Mouse (Mus musculus): ENCODE results near the gene Fyco1. TPM values are rescaled to one million over a fixed set of nuclear protein-coding genes. Genes with fewer than 3 reads are reported as not detected.

The Fyco1 gene
- polyA plus RNA-seq, 1 experiment from 2014 or later = 14.7 TPM

GRCm38 (mm10) chr9:123849976-123850695, 1.6 kb downstream of the Fyco1 start:
- WGBS = 86% methylated on average over 2 of the region's 2 CpGs
- H3K9me3 ChIP-seq (replicated peaks) = no peaks in the 10 kb centered on the region
- no peaks in the 10 kb centered on the region for H3K36me3 ChIP-seq
- ATAC-seq (ENCODE audit: low FRiP score) = no peak
- H3K9ac ChIP-seq (replicated peaks) = no peak overlapping the region
- no peak overlapping the region for H3K27ac ChIP-seq (replicated peaks)
- H3K4me2 ChIP-seq = peak overlapping the region; percentile 79
- H3K27me3 ChIP-seq (replicated peaks) = no peaks in the 10 kb centered on the region
- peaks cover 11% of the 10 kb centered on the region for H3K4me1 ChIP-seq
- H3K4me3 ChIP-seq (replicated peaks) = 0 out of 2 replicates have a peak overlapping the region, but pooled peaks have one; percentile 82

- Histone ChIP-seq H3K36me3 (no peaks in the 10 kb centered on the region), H3K27ac (replicated peaks) (no peak overlapping the region), H3K4me1 (peaks cover 8% of the 10 kb centered on the region), H3K4me2 (no peak overlapping the region), H3K4me3 (replicated peaks) (no peak overlapping the region), H3K27me3 (replicated peaks) (no peaks in the 10 kb centered on the region), H3K9me3 (replicated peaks) (no peaks in the 10 kb centered on the region), H3K9ac (replicated peaks) (no peak overlapping the region)
- 98% methylated on average over 1 of the region's 1 CpGs for WGBS
- no peak for ATAC-seq (ENCODE audit: low FRiP score)
These were observed 5.2 kb downstream of the Fyco1 start for GRCm38 (mm10) chr9:123846490-123846889.

DNA sequence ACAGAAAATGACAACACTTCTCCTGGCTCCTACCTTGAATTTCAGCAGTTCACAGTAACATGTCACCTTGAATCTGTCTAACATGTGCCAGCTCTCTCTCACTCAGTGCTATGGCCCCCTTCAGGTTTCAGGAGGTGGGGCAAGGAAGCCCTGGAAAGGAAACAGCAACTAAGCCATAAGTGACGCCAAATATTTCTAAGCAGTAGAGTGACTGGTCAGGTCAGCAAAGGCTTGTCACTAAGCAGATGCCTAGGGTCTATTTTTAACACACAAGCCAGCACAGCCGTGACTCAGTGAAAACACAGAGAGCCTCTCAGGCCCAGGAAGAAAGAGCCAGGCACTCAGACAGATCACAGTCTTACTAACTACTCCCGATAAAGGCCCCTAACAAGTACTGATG, 6.6 kb downstream of the Fyco1 start:
- Histone ChIP-seq H3K4me3 (replicated peaks) (no peak overlapping the region), H3K36me3 (peaks cover 6% of the 10 kb centered on the region; the same call in 1 of the 2 replicates), H3K27ac (replicated peaks) (no peak overlapping the region), H3K9ac (replicated peaks) (no peak overlapping the region), H3K4me1 (no peaks in the 10 kb centered on the region), H3K27me3 (replicated peaks) (no peaks in the 10 kb centered on the region), H3K9me3 (replicated peaks) (no peaks in the 10 kb centered on the region), H3K4me2 (no peak overlapping the region)
- whole genome bisulfite sequencing = 81% methylated on average over 3 of the region's 3 CpGs
- no peak for ATAC-seq (ENCODE audit: low FRiP score)

GRCm38 (mm10) chr9:123844468-123844867, 7.2 kb downstream of the Fyco1 start:
- H3K4me2 ChIP-seq = no peak overlapping the region
- no peak for ATAC-seq (ENCODE audit: low FRiP score)
- no peaks in the 10 kb centered on the region for H3K4me1 ChIP-seq
- no peak overlapping the region for H3K9ac ChIP-seq (replicated peaks)
- no peak overlapping the region for H3K4me3 ChIP-seq (replicated peaks)
- H3K9me3 ChIP-seq (replicated peaks) = no peaks in the 10 kb centered on the region
- no peaks in the 10 kb centered on the region for H3K27me3 ChIP-seq (replicated peaks)
- no peak overlapping the region for H3K27ac ChIP-seq (replicated peaks)
- H3K36me3 ChIP-seq = peaks cover 10% of the 10 kb centered on the region
- WGBS = 87% methylated on average over 3 of the region's 3 CpGs

DNA sequence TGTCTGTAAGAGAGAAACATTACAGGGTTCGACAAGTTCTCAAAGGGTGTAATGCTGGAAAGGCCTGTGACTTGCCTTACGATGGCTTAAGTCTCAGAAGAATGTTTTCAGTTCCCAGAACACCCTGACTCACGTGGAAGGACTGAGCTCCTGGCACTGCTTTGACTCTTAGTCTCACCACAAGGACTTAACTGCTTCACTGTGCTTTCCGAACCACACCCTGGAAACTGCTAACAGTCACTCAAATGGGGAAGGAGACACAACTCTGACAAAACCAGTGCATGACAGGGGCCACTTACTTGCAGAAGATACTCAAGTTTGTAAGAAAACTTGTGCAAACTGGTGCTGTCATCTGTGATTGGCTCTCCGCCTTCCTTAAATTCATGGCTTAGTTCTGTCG, 11.5 kb downstream of the Fyco1 start:
- Histone ChIP-seq H3K27ac (replicated peaks) (no peak overlapping the region), H3K36me3 (peaks cover 41% of the 10 kb centered on the region), H3K4me2 (no peak overlapping the region), H3K27me3 (replicated peaks) (no peaks in the 10 kb centered on the region), H3K4me1 (no peaks in the 10 kb centered on the region), H3K9me3 (replicated peaks) (no peaks in the 10 kb centered on the region), H3K9ac (replicated peaks) (no peak overlapping the region), H3K4me3 (replicated peaks) (no peak overlapping the region)
- no peak for ATAC-seq (ENCODE audit: low FRiP score)
- 92% methylated on average over 6 of the region's 6 CpGs for WGBS

DNA sequence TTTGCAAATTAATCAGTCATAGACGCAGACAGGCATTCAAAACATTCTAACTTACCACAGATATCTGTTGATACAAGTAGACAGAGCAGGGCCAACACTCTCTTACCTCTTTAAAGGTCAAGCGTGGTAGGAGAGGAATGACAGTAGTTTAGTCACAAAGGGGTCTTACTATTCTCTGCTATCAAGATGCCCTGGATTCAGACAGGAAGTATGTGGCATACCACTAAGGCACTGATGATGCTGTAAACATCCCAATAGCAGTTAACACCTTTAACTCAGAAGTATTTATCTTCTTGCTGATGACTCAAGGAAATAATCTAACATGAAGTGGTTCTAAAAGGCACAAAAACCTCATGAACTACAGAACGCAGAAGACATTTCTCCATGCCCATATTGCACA, 15.8 kb downstream of the Fyco1 start:
- no peaks in the 10 kb centered on the region for H3K27me3 ChIP-seq (replicated peaks)
- H3K36me3 ChIP-seq = peaks cover 52% of the 10 kb centered on the region
- no peaks in the 10 kb centered on the region for H3K9me3 ChIP-seq (replicated peaks)
- H3K4me3 ChIP-seq (replicated peaks) = no peak overlapping the region
- no peak overlapping the region for H3K4me2 ChIP-seq
- no peak overlapping the region for H3K27ac ChIP-seq (replicated peaks)
- no peak overlapping the region for H3K9ac ChIP-seq (replicated peaks)
- WGBS = 95% methylated on average over 3 of the region's 3 CpGs
- no peak for ATAC-seq (ENCODE audit: low FRiP score)
- no peaks in the 10 kb centered on the region for H3K4me1 ChIP-seq

GRCm38 (mm10) chr9:123828916-123829315, 22.8 kb downstream of the Fyco1 start:
- H3K4me3 ChIP-seq (replicated peaks) = no peak overlapping the region
- no peak overlapping the region for H3K27ac ChIP-seq (replicated peaks)
- 86% methylated on average over 4 of the region's 4 CpGs for WGBS
- peaks cover 66% of the 10 kb centered on the region for H3K36me3 ChIP-seq
- no peak for ATAC-seq (ENCODE audit: low FRiP score)
- H3K27me3 ChIP-seq (replicated peaks) = no peaks in the 10 kb centered on the region
- no peaks in the 10 kb centered on the region for H3K4me1 ChIP-seq
- no peak overlapping the region for H3K4me2 ChIP-seq
- no peak overlapping the region for H3K9ac ChIP-seq (replicated peaks)
- no peaks in the 10 kb centered on the region for H3K9me3 ChIP-seq (replicated peaks)

DNA sequence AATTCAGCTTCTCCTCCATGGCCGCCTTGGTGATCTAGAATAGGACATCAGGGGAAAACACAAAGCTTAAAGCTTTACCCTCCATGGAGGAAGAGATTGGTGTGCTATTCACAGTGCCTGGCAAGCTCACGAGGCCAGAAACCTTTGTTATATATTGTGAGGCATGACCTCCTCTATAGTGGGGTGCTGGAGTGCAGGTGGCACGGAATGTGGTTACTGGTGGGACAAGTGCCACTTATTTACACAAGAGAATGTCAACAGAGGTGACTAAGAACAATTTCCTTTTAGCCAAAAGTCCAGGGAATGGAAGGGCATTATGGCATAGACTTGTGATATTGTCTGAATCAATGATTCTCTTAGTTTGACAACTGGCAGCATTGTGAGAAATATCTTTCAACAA, 25.1 kb downstream of the Fyco1 start:
- no peak overlapping the region for H3K27ac ChIP-seq (replicated peaks)
- H3K9ac ChIP-seq (replicated peaks) = no peak overlapping the region
- H3K9me3 ChIP-seq (replicated peaks) = no peaks in the 10 kb centered on the region
- 87% methylated on average over 3 of the region's 3 CpGs for WGBS
- peaks cover 82% of the 10 kb centered on the region for H3K36me3 ChIP-seq
- H3K27me3 ChIP-seq (replicated peaks) = no peaks in the 10 kb centered on the region
- no peak overlapping the region for H3K4me3 ChIP-seq (replicated peaks)
- H3K4me2 ChIP-seq = no peak overlapping the region
- H3K4me1 ChIP-seq = no peaks in the 10 kb centered on the region
- no peak for ATAC-seq (ENCODE audit: low FRiP score)

- 92% methylated on average over 2 of the region's 2 CpGs for WGBS
- H3K4me2 ChIP-seq = no peak overlapping the region
- H3K36me3 ChIP-seq = peaks cover 50% of the 10 kb centered on the region
- ATAC-seq (ENCODE audit: low FRiP score) = no peak
- H3K27ac ChIP-seq (replicated peaks) = no peak overlapping the region
- H3K9me3 ChIP-seq (replicated peaks) = no peaks in the 10 kb centered on the region
- H3K9ac ChIP-seq (replicated peaks) = no peak overlapping the region
- H3K4me1 ChIP-seq = no peaks in the 10 kb centered on the region
- no peaks in the 10 kb centered on the region for H3K27me3 ChIP-seq (replicated peaks)
- H3K4me3 ChIP-seq (replicated peaks) = no peak overlapping the region
These were observed 33.1 kb downstream of the Fyco1 start for GRCm38 (mm10) chr9:123818601-123819000.

GRCm38 (mm10) chr9:123815996-123816395, 35.7 kb downstream of the Fyco1 start:
- Histone ChIP-seq H3K27me3 (replicated peaks) (no peaks in the 10 kb centered on the region), H3K9ac (replicated peaks) (no peak overlapping the region), H3K4me2 (no peak overlapping the region), H3K4me3 (replicated peaks) (no peak overlapping the region), H3K36me3 (peaks cover 41% of the 10 kb centered on the region), H3K27ac (replicated peaks) (no peak overlapping the region), H3K4me1 (no peaks in the 10 kb centered on the region), H3K9me3 (replicated peaks) (no peaks in the 10 kb centered on the region)
- no peak for ATAC-seq (ENCODE audit: low FRiP score)
- 92% methylated on average over 1 of the region's 1 CpGs for WGBS

- Histone ChIP-seq H3K9me3 (replicated peaks) (no peaks in the 10 kb centered on the region), H3K4me1 (no peaks in the 10 kb centered on the region), H3K4me3 (replicated peaks) (no peak overlapping the region), H3K9ac (replicated peaks) (no peak overlapping the region), H3K4me2 (no peak overlapping the region), H3K36me3 (peaks cover 40% of the 10 kb centered on the region), H3K27me3 (replicated peaks) (no peaks in the 10 kb centered on the region), H3K27ac (replicated peaks) (no peak overlapping the region)
- ATAC-seq (ENCODE audit: low FRiP score) = no peak
- 92% methylated on average over 3 of the region's 3 CpGs for WGBS
These were observed 36.3 kb downstream of the Fyco1 start for GRCm38 (mm10) chr9:123815444-123815843.

DNA sequence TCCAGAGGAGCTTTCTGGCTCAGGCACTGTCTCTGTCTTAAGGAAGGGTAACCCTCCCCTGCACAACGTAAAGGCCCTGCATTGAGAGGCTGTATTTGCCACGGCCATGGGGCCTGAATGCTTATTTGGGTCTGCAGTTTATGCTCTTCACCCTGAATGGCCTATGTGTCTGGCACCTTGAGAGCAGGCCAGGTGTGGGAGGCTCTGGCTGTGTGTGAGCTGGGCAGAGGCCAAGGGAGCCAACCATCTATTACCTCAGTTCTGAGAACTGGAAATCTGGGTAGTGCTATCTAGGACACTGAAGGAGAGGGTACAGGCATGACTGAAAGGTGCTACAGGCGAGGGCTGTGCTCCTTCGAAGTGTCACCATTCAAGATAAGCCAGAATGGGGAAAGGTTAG, 36.9 kb downstream of the Fyco1 start:
- no peak overlapping the region for H3K27ac ChIP-seq (replicated peaks)
- H3K9me3 ChIP-seq (replicated peaks) = no peaks in the 10 kb centered on the region
- no peak overlapping the region for H3K9ac ChIP-seq (replicated peaks)
- H3K4me2 ChIP-seq = no peak overlapping the region
- H3K36me3 ChIP-seq = peaks cover 41% of the 10 kb centered on the region
- H3K4me3 ChIP-seq (replicated peaks) = no peak overlapping the region
- no peak for ATAC-seq (ENCODE audit: low FRiP score)
- 86% methylated on average over 4 of the region's 4 CpGs for WGBS
- H3K27me3 ChIP-seq (replicated peaks) = no peaks in the 10 kb centered on the region
- H3K4me1 ChIP-seq = no peaks in the 10 kb centered on the region
